ENCODE assay signal across 24 mouse cellular contexts in genomic region chr9:118733601-118734000, GRCm38 (mm10).
DNase-seq lines count a peak whose midpoint lies in the region; ATAC-seq and TF ChIP-seq lines count a peak whose summit lies in the region.
"Had no signal": no experiment of that assay in that cellular context is flagged by ENCODE, and none has a peak within 500 bp of the region (broad histone marks: within the 10 kb centered on the region; RNA-seq: fewer than 3 reads in every experiment).

No protein-coding gene starts in this region.

- H3K4me2 ChIP-seq in heart, embryonic 11.5 days: no peak overlapping the region
- no peak overlapping the region for H3K4me2 ChIP-seq in lung, postnatal 0 days (replicated peaks; ENCODE audit: low read depth, low read length)
- H3K4me2 ChIP-seq: embryonic facial prominence, embryonic 12.5 days; forebrain, embryonic 13.5 days had no signal

- no peaks in the 10 kb centered on the region for H3K79me2 ChIP-seq in heart, adult 2 months (replicated peaks; ENCODE audit: control insufficient read depth, insufficient read depth, low read length)

- no peaks in the 10 kb centered on the region for H3K9me3 ChIP-seq in heart, embryonic 10.5 days
- H3K9me3 ChIP-seq in heart, embryonic 11.5 days (replicated peaks; ENCODE audit: control insufficient read depth, low read length): no peaks in the 10 kb centered on the region
- H3K9me3 ChIP-seq in lung, postnatal 0 days (ENCODE audit: low read length): no peaks in the 10 kb centered on the region
- H3K9me3 ChIP-seq: embryonic facial prominence, embryonic 10.5 days; embryonic facial prominence, embryonic 12.5 days; forebrain, embryonic 13.5 days had no signal

- TF ChIP-seq EP300 in heart, adult 2 months (IDR thresholded peaks at IDR 0.05; ENCODE audit: insufficient read depth, low read depth, low read length): no peak
- TF ChIP-seq EP300 in lung, postnatal 0 days (IDR thresholded peaks at IDR 0.05): 0 out of 2 replicates have a peak, but pooled peaks have one; percentile 37

- no peak overlapping the region for H3K9ac ChIP-seq in heart, adult 2 months (ENCODE audit: low read depth, low read length)
- H3K9ac ChIP-seq in heart, embryonic 11.5 days (ENCODE audit: low read depth, low read length): no peak overlapping the region
- no peak overlapping the region for H3K9ac ChIP-seq in lung, postnatal 0 days (replicated peaks; ENCODE audit: low read depth)
- H3K9ac ChIP-seq: embryonic facial prominence, embryonic 12.5 days; forebrain, embryonic 13.5 days had no signal

- ATAC-seq in heart, embryonic 11.5 days (replicated peaks; ENCODE audit: insufficient number of reproducible peaks, low FRiP score, low TSS enrichment): no peak
- ATAC-seq in lung, postnatal 0 days: no peak
- ATAC-seq: activated CD4-positive, CD25-positive, alpha-beta regulatory T cell, adult 4 months; CD4-positive, CD25-positive, alpha-beta regulatory T cell, adult 4 months; forebrain, embryonic 13.5 days; Patski had no signal

- 31% methylated on average over 3 of the region's 3 CpGs for WGBS in heart, adult 2 months
- 54% methylated on average over 3 of the region's 3 CpGs for WGBS in heart, embryonic 10.5 days
- 45% methylated on average over 3 of the region's 3 CpGs for WGBS in heart, embryonic 11.5 days (ENCODE audit: insufficient replicate concordance)
- WGBS in lung, postnatal 0 days: 22% methylated on average over 3 of the region's 3 CpGs
- WGBS in lung, adult 2 months: 32% methylated on average over 3 of the region's 3 CpGs

- TF ChIP-seq CTCF in gastrocnemius, adult 2 months (IDR thresholded peaks at IDR 0.05): no peak
- no peak for TF ChIP-seq CTCF in heart, adult 2 months (IDR thresholded peaks at IDR 0.05)
- no peak for TF ChIP-seq CTCF in lung, postnatal 0 days (IDR thresholded peaks at IDR 0.05)
- TF ChIP-seq CTCF in lung, adult 2 months (IDR thresholded peaks at IDR 0.05; ENCODE audit: insufficient read depth, low read length): no peak

- no peak for TF ChIP-seq POLR2A in heart, adult 2 months (IDR thresholded peaks at IDR 0.05; ENCODE audit: insufficient read depth, low read depth, low read length)
- no peak for TF ChIP-seq POLR2A in lung, adult 2 months (IDR thresholded peaks at IDR 0.05; ENCODE audit: borderline replicate concordance, extremely low read depth, low read depth, low read length)

- no peaks in the 10 kb centered on the region for H3K27me3 ChIP-seq in heart, adult 2 months (ENCODE audit: control insufficient read depth, insufficient read depth, low read length)
- no peaks in the 10 kb centered on the region for H3K27me3 ChIP-seq in heart, embryonic 10.5 days (ENCODE audit: insufficient read depth, poor library complexity, severe bottlenecking)
- no peaks in the 10 kb centered on the region for H3K27me3 ChIP-seq in heart, embryonic 11.5 days (ENCODE audit: control insufficient read depth, insufficient read depth, low read length)
- H3K27me3 ChIP-seq in lung, postnatal 0 days (replicated peaks; ENCODE audit: insufficient read depth, low read length): no peaks in the 10 kb centered on the region
- H3K27me3 ChIP-seq: embryonic facial prominence, embryonic 12.5 days; forebrain, embryonic 13.5 days; Patski had no signal

- intact Hi-C loops in gastrocnemius, adult 2 months (cut with DNase I): no loop called here
- intact Hi-C loops in heart, adult 2 months (cut with DNase I): no loop called here
- intact Hi-C loops in heart, postnatal 36 days (cut with DNase I): no loop called here

- H3K4me1 ChIP-seq in heart, adult 2 months (ENCODE audit: control insufficient read depth, insufficient read depth, low read length): peaks cover 39% of the 10 kb centered on the region
- H3K4me1 ChIP-seq in heart, embryonic 10.5 days: peaks cover 50% of the 10 kb centered on the region
- peaks cover 37% of the 10 kb centered on the region for H3K4me1 ChIP-seq in heart, embryonic 11.5 days (ENCODE audit: control insufficient read depth, insufficient read depth, low read length)
- peaks cover 21% of the 10 kb centered on the region for H3K4me1 ChIP-seq in lung, postnatal 0 days (ENCODE audit: insufficient read depth, low read depth, low read length)
- H3K4me1 ChIP-seq in lung, adult 2 months (ENCODE audit: control insufficient read depth, insufficient read depth, low read length): peaks cover 27% of the 10 kb centered on the region
- H3K4me1 ChIP-seq: forebrain, embryonic 13.5 days had no signal

- peak overlapping the region; percentile 57; the same call in 1 of the 2 replicates for H3K27ac ChIP-seq in gastrocnemius, adult 2 months
- H3K27ac ChIP-seq in heart, adult 2 months: peak overlapping the region; percentile 93
- H3K27ac ChIP-seq in heart, embryonic 10.5 days: peak overlapping the region; percentile 87; the same call in 1 of the 2 replicates
- no peak overlapping the region for H3K27ac ChIP-seq in heart, embryonic 11.5 days (ENCODE audit: low read depth, low read length)
- H3K27ac ChIP-seq in lung, postnatal 0 days (ENCODE audit: low read length): no peak overlapping the region
- H3K27ac ChIP-seq: embryonic facial prominence, embryonic 10.5 days; embryonic facial prominence, embryonic 12.5 days; forebrain, embryonic 13.5 days had no signal

- H3K36me3 ChIP-seq in heart, adult 2 months (ENCODE audit: control insufficient read depth, insufficient read depth, low read length): peaks cover 13% of the 10 kb centered on the region
- H3K36me3 ChIP-seq in heart, embryonic 10.5 days: no peaks in the 10 kb centered on the region
- no peaks in the 10 kb centered on the region for H3K36me3 ChIP-seq in heart, embryonic 11.5 days (ENCODE audit: control insufficient read depth, insufficient read depth, low read length)
- no peaks in the 10 kb centered on the region; the same call in 1 of the 2 replicates for H3K36me3 ChIP-seq in lung, postnatal 0 days (ENCODE audit: insufficient read depth, low read length)
- H3K36me3 ChIP-seq: embryonic facial prominence, embryonic 10.5 days; embryonic facial prominence, embryonic 12.5 days; G1E had no signal

- no peak for DNase-seq in gastrocnemius, adult 2 months
- DNase-seq in gastrocnemius, postnatal 25 days: no peak
- DNase-seq in heart, adult 2 months: no peak
- DNase-seq in heart, postnatal 36 days: no peak
- no peak for DNase-seq in heart, embryonic 10.5 days (ENCODE audit: low spot score)
- no peak for DNase-seq in lung, postnatal 0 days (ENCODE audit: low spot score)
- DNase-seq in lung, adult 2 months: no peak
- DNase-seq: adrenal gland, adult 8-10 months; adrenal gland, postnatal 14 days; adrenal gland, postnatal 36 days; B cell, adult 2 months; cerebellum, adult 11-12 months; cerebellum, adult 2 months; cerebellum, adult 9-10 months; cerebellum, postnatal 10 days; cerebellum, postnatal 25 days had no signal

- H3K4me3 ChIP-seq in gastrocnemius, adult 2 months: no peak overlapping the region
- H3K4me3 ChIP-seq in heart, adult 2 months: no peak overlapping the region
- H3K4me3 ChIP-seq in heart, embryonic 10.5 days: no peak overlapping the region
- no peak overlapping the region for H3K4me3 ChIP-seq in heart, embryonic 11.5 days (ENCODE audit: low read depth, low read length)
- H3K4me3 ChIP-seq in lung, postnatal 0 days (ENCODE audit: low read depth, low read length): no peak overlapping the region
- H3K4me3 ChIP-seq in lung, adult 2 months (replicated peaks; ENCODE audit: extremely low read depth, low read depth, low read length): no peak overlapping the region
- H3K4me3 ChIP-seq: embryonic facial prominence, embryonic 10.5 days; embryonic facial prominence, embryonic 12.5 days; forebrain, embryonic 13.5 days had no signal

Comparison
In these comparisons a context has a peak if more than half of its experiments do, and no peak if none do; other contexts are left out.
1. H3K27ac ChIP-seq: peak in gastrocnemius, adult 2 months (single experiment), heart, adult 2 months (single experiment) and heart, embryonic 10.5 days (single experiment); none in heart, embryonic 11.5 days (single experiment) and lung, postnatal 0 days (single experiment).